Mouse (Mus musculus): ENCODE data around the gene Ccdc86. TPM values are rescaled to one million over a fixed set of nuclear protein-coding genes. Genes with fewer than 3 reads are reported as not detected.

Gene Ccdc86
- polyA plus RNA-seq, 1 experiment from 2014 or later = 9.8 TPM

DNA sequence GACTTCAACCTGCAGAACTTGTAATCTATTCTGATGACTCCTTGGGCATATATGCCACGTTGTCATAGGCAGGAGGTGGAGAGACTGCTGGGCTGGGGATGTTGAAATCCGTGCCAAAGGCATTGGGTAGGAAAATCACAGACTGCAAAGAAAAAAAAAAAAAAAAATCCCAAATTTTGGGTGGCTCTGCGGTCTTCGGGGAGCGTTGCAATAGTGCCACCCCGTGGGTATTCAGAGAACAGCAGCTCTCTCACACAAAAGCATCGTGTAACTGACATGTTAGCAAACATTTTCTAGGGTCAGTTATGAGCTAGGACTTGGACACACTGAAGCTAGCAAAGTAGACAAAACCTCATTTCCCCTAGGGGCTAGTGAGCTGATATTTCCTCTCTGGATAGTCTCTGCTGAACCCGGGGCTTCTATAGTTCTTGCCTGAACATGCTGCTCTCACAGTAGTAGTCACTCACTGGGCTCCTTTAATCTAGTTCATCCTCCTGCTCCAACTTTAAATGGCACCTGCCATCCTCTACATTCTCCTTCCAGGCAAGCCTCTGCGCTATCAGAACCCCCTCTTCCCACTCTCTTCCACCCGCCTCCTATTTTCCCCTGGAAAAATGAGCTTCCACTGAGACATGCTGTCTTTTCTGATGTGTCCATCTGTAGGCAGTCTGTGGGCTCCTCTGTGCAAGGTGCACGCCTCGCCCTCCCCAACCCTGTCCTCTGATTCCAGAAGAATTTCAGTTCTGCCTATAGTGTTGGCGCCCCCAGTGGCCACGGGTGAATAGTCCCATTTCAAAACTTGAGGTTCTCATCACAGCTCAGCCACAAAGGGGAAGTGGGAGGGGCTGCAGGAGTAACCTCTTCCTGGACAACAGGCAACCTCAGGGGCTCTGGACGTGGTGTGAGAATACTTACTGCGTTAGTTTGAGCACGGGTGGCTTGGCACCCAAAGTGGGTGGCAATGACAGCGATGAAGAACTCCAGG lies 30.4 kb upstream of the Ccdc86 start:
- Histone ChIP-seq H3K27me3 (ENCODE audit: control insufficient read depth, insufficient read depth, low read length) (no peaks in the 10 kb centered on the region), H3K36me3 (ENCODE audit: control insufficient read depth, insufficient read depth, low read length) (no peaks in the 10 kb centered on the region), H3K4me1 (ENCODE audit: control insufficient read depth, insufficient read depth, low read length) (no peaks in the 10 kb centered on the region), H3K9me3 (ENCODE audit: control insufficient read depth, low read length) (no peaks in the 10 kb centered on the region), H3K4me3 (ENCODE audit: low read depth, low read length) (no peak overlapping the region), H3K9ac (replicated peaks; ENCODE audit: low read depth, low read length) (no peak overlapping the region), H3K4me2 (ENCODE audit: low read depth, low read length) (peak overlapping the region; percentile 23), H3K27ac (ENCODE audit: low read depth, low read length) (no peak overlapping the region)
- WGBS = 12% methylated on average over 18 of the region's 18 CpGs
- peak; percentile 55; the same call in 1 of the 2 replicates for ATAC-seq (ENCODE audit: low read depth)

DNA sequence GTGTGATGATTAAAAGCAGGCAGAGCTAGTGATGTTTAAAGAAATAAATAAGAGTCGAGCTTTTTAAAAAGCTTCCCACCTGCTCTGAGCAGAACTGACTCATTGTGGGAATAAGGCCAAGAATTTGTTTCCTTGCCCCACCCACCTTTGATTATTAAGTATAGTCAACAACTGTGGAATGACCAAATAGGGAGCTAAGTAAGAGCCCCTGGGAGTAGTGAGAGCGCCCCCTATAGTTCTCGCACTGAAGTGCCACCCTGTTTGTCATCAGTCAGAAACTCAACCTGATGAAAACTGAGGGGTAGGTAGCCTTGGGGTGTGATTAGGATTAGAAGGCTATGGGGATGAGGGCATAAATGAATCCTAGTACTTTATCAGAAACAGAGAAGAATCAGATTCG lies 27.3 kb upstream of the Ccdc86 start:
- H3K4me3 ChIP-seq (ENCODE audit: low read depth, low read length) = no peak overlapping the region
- H3K27me3 ChIP-seq (ENCODE audit: control insufficient read depth, insufficient read depth, low read length) = no peaks in the 10 kb centered on the region
- no peak overlapping the region for H3K27ac ChIP-seq (ENCODE audit: low read depth, low read length)
- no peaks in the 10 kb centered on the region for H3K4me1 ChIP-seq (ENCODE audit: control insufficient read depth, insufficient read depth, low read length)
- H3K9ac ChIP-seq (replicated peaks; ENCODE audit: low read depth, low read length) = no peak overlapping the region
- 51% methylated on average over 4 of the region's 4 CpGs for whole genome bisulfite sequencing
- ATAC-seq (ENCODE audit: low read depth) = no peak
- H3K36me3 ChIP-seq (ENCODE audit: control insufficient read depth, insufficient read depth, low read length) = no peaks in the 10 kb centered on the region
- H3K9me3 ChIP-seq (ENCODE audit: control insufficient read depth, low read length) = no peaks in the 10 kb centered on the region
- H3K4me2 ChIP-seq (ENCODE audit: low read depth, low read length) = no peak overlapping the region

DNA sequence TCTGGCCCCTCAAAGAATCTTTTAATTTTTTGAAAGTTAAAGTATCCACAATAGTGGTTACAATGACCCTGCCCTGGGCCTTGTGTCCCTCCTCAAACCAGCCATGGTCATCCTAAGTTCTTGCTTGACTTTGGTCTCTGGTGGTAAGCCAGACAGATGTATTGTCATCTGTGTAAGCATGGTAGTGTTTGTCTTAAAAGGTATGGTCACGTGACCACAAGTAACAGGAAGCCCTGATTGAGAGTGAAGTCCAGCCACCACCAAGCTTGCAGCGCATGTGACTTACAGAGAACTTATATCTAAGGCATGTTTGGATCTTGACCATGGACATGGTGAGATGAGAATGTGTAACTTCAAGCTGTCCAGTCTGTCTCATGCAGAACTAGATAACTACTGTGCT lies 26.1 kb upstream of the Ccdc86 start:
- H3K4me2 ChIP-seq (ENCODE audit: low read depth, low read length) = no peak overlapping the region
- H3K27ac ChIP-seq (ENCODE audit: low read depth, low read length) = no peak overlapping the region
- no peaks in the 10 kb centered on the region for H3K4me1 ChIP-seq (ENCODE audit: control insufficient read depth, insufficient read depth, low read length)
- WGBS = 87% methylated on average over 2 of the region's 2 CpGs
- no peaks in the 10 kb centered on the region for H3K9me3 ChIP-seq (ENCODE audit: control insufficient read depth, low read length)
- H3K9ac ChIP-seq (replicated peaks; ENCODE audit: low read depth, low read length) = no peak overlapping the region
- no peak for ATAC-seq (ENCODE audit: low read depth)
- H3K4me3 ChIP-seq (ENCODE audit: low read depth, low read length) = no peak overlapping the region
- no peaks in the 10 kb centered on the region for H3K36me3 ChIP-seq (ENCODE audit: control insufficient read depth, insufficient read depth, low read length)
- H3K27me3 ChIP-seq (ENCODE audit: control insufficient read depth, insufficient read depth, low read length) = no peaks in the 10 kb centered on the region

DNA sequence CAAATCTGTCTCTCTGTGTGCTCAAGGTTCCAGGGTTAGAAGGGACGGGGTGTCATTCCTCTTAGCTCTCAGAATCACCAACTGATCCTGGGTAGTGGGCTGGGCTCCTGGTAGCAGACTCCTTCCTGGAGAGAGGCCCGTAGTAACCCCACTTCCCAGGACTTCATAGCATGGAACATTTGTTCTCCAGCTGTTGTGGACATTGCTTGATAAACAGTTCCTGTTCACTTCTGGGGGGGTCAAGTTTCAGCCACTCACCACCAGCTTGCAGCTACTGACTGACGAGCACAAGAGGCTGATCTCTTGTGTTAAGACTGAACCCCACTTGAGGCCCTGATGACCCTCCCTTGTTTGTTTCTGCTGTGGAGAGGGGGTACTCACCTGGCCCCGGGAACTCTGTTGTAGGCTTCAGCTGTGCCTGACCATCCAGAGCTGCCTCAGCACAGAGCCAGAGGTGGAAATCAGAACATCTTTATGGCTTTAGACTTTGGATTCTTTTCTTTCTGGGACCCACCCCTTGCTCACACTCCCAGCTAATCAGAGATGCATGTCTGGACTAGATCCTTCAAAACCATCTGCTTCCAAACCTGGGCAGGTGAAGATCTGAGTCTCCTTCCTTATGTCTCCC lies 25.3 kb upstream of the Ccdc86 start, which contains the start of gene Ms4a10:
Gene Ms4a10 (minus strand): TSS at position 433 of the 628 bp plus-strand sequence.
- H3K4me2 ChIP-seq (ENCODE audit: low read depth, low read length) = no peak within 1 kb of the TSS
- H3K4me3 ChIP-seq (ENCODE audit: low read depth, low read length) = no peak within 1 kb of the TSS
- no peaks in the 10 kb centered on the region for H3K27me3 ChIP-seq (ENCODE audit: control insufficient read depth, insufficient read depth, low read length)
- no peaks in the 10 kb centered on the region for H3K9me3 ChIP-seq (ENCODE audit: control insufficient read depth, low read length)
- no peaks in the 10 kb centered on the region for H3K36me3 ChIP-seq (ENCODE audit: control insufficient read depth, insufficient read depth, low read length)
- no peak within 1 kb of the TSS for H3K9ac ChIP-seq (replicated peaks; ENCODE audit: low read depth, low read length)
- ATAC-seq (ENCODE audit: low read depth) = no peak
- no peak within 1 kb of the TSS for H3K27ac ChIP-seq (ENCODE audit: low read depth, low read length)
- H3K4me1 ChIP-seq (ENCODE audit: control insufficient read depth, insufficient read depth, low read length) = no peaks in the 10 kb centered on the region
- WGBS = 77% methylated on average over 4 of the region's 4 CpGs

DNA sequence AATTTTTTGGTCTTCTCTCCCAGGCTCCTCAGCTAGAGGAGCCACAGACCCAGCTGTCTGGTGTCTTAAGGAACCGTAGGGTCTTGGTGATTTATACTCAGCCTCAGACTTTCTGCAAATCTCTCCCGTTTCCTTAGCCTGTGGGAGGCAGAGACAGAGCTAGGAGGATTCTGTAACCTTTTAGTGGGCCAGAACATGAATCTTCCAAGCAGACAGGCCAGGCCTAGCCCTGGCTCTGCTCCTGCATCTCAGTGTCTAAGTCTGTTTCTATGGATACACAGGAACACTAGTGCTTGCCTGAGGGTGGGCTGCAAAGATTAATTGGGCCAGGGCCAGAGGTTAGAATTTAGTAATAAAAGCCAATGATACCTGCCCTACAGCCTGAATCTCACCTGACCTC lies 24.1 kb upstream of the Ccdc86 start:
- H3K27ac ChIP-seq (ENCODE audit: low read depth, low read length) = no peak overlapping the region
- H3K4me3 ChIP-seq (ENCODE audit: low read depth, low read length) = no peak overlapping the region
- WGBS = 49% methylated on average over 2 of the region's 2 CpGs
- no peak overlapping the region for H3K9ac ChIP-seq (replicated peaks; ENCODE audit: low read depth, low read length)
- no peak overlapping the region for H3K4me2 ChIP-seq (ENCODE audit: low read depth, low read length)
- no peaks in the 10 kb centered on the region for H3K36me3 ChIP-seq (ENCODE audit: control insufficient read depth, insufficient read depth, low read length)
- H3K9me3 ChIP-seq (ENCODE audit: control insufficient read depth, low read length) = no peaks in the 10 kb centered on the region
- no peak for ATAC-seq (ENCODE audit: low read depth)
- H3K27me3 ChIP-seq (ENCODE audit: control insufficient read depth, insufficient read depth, low read length) = no peaks in the 10 kb centered on the region
- no peaks in the 10 kb centered on the region for H3K4me1 ChIP-seq (ENCODE audit: control insufficient read depth, insufficient read depth, low read length)

DNA sequence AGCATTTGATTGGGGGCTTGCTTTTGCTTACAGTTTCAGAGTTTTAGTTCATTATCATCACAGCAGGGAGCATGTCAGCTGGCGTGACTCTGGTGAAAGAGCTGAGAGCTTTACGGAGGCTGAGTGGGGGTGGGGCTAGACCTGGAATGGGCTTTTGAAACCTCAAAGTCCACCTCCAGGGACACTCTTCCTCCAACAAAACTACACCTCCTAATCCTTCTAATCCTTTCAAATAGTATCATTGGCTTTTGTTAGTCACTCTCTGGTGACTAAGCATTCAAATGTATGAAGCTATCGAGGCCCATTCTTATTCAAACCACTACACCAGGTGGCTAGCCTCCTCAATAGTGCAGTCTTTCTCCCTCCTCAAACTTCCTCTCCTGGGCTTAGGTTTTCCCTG lies 23.6 kb upstream of the Ccdc86 start:
- no peak overlapping the region for H3K4me2 ChIP-seq (ENCODE audit: low read depth, low read length)
- H3K4me1 ChIP-seq (ENCODE audit: control insufficient read depth, insufficient read depth, low read length) = no peaks in the 10 kb centered on the region
- H3K9me3 ChIP-seq (ENCODE audit: control insufficient read depth, low read length) = no peaks in the 10 kb centered on the region
- no peaks in the 10 kb centered on the region for H3K36me3 ChIP-seq (ENCODE audit: control insufficient read depth, insufficient read depth, low read length)
- H3K27me3 ChIP-seq (ENCODE audit: control insufficient read depth, insufficient read depth, low read length) = no peaks in the 10 kb centered on the region
- WGBS = 49% methylated on average over 3 of the region's 3 CpGs
- H3K4me3 ChIP-seq (ENCODE audit: low read depth, low read length) = no peak overlapping the region
- H3K9ac ChIP-seq (replicated peaks; ENCODE audit: low read depth, low read length) = no peak overlapping the region
- no peak overlapping the region for H3K27ac ChIP-seq (ENCODE audit: low read depth, low read length)
- ATAC-seq (ENCODE audit: low read depth) = no peak

DNA sequence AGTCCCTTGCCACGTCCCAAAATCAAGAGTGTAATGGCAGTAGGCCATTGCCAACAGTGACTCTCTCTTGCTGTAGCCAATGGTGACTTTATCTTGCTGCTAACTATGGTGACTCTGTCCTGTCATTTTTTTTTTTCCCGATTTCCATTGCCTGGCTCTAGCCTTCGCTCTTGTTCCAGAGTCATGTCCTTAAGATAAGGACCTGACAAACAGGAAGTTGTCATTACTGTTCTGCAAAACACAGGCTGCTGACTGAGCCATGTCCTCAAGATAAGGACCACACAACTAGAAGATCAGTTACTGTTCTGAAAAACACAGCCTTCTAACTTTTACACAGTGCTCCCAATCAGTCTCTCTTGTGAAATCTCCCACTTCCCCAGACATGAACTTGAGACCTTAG lies 21.4 kb upstream of the Ccdc86 start:
- H3K27me3 ChIP-seq (ENCODE audit: control insufficient read depth, insufficient read depth, low read length) = no peaks in the 10 kb centered on the region
- no peaks in the 10 kb centered on the region for H3K4me1 ChIP-seq (ENCODE audit: control insufficient read depth, insufficient read depth, low read length)
- no peak overlapping the region for H3K9ac ChIP-seq (replicated peaks; ENCODE audit: low read depth, low read length)
- H3K9me3 ChIP-seq (ENCODE audit: control insufficient read depth, low read length) = no peaks in the 10 kb centered on the region
- WGBS = 86% methylated on average over 3 of the region's 3 CpGs
- no peak overlapping the region for H3K4me3 ChIP-seq (ENCODE audit: low read depth, low read length)
- no peak overlapping the region for H3K27ac ChIP-seq (ENCODE audit: low read depth, low read length)
- no peak overlapping the region for H3K4me2 ChIP-seq (ENCODE audit: low read depth, low read length)
- no peaks in the 10 kb centered on the region for H3K36me3 ChIP-seq (ENCODE audit: control insufficient read depth, insufficient read depth, low read length)
- no peak for ATAC-seq (ENCODE audit: low read depth)

DNA sequence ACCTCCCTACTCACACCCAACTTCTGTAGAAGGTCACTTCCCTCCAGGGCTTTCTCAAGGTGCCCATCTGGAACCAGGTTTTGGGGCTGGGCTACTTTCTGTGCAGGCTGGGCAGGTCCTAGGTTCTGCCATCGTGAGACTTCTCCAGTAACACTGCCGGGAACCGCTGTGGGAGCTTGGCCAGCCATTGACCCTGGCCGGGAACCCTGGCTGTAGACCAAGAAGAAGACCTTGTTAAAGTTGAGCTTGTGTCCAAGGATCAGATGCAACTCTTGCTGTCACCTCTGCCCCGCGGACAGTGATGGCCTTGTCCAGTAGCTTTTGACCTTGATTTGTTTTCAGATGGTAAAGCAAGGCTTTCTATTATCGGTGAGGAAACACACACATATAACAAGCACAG lies 19.5 kb upstream of the Ccdc86 start:
- Histone ChIP-seq H3K4me1 (ENCODE audit: control insufficient read depth, insufficient read depth, low read length) (no peaks in the 10 kb centered on the region), H3K4me3 (ENCODE audit: low read depth, low read length) (no peak overlapping the region), H3K4me2 (ENCODE audit: low read depth, low read length) (no peak overlapping the region), H3K27ac (ENCODE audit: low read depth, low read length) (no peak overlapping the region), H3K9me3 (ENCODE audit: control insufficient read depth, low read length) (no peaks in the 10 kb centered on the region), H3K27me3 (ENCODE audit: control insufficient read depth, insufficient read depth, low read length) (no peaks in the 10 kb centered on the region), H3K36me3 (ENCODE audit: control insufficient read depth, insufficient read depth, low read length) (no peaks in the 10 kb centered on the region), H3K9ac (replicated peaks; ENCODE audit: low read depth, low read length) (no peak overlapping the region)
- 93% methylated on average over 7 of the region's 7 CpGs for WGBS
- ATAC-seq (ENCODE audit: low read depth) = no peak

DNA sequence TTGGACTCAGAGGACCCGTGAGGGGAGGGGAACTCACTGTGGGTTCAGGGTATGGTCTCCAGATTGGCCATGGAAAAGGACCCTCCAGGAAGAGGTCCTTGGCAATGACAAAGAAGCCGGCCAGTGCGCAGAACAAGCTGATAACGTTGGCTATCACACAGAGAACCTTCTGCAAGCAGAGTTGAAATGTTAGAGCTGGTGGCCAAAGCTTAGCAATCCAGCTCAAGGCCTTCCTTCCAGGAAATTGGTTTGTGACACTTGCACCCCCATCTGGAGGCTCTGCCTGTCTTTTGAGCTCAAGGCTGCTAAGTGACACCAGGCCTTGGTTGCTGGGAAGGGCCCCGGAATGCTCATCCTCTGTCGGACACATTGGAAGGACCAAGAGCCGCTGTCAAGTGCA lies 16.7 kb upstream of the Ccdc86 start:
- no peaks in the 10 kb centered on the region for H3K4me1 ChIP-seq (ENCODE audit: control insufficient read depth, insufficient read depth, low read length)
- ATAC-seq (ENCODE audit: low read depth) = no peak
- H3K9me3 ChIP-seq (ENCODE audit: control insufficient read depth, low read length) = no peaks in the 10 kb centered on the region
- H3K27ac ChIP-seq (ENCODE audit: low read depth, low read length) = no peak overlapping the region
- H3K4me3 ChIP-seq (ENCODE audit: low read depth, low read length) = no peak overlapping the region
- H3K36me3 ChIP-seq (ENCODE audit: control insufficient read depth, insufficient read depth, low read length) = no peaks in the 10 kb centered on the region
- 91% methylated on average over 7 of the region's 7 CpGs for WGBS
- H3K9ac ChIP-seq (replicated peaks; ENCODE audit: low read depth, low read length) = no peak overlapping the region
- no peaks in the 10 kb centered on the region for H3K27me3 ChIP-seq (ENCODE audit: control insufficient read depth, insufficient read depth, low read length)
- H3K4me2 ChIP-seq (ENCODE audit: low read depth, low read length) = no peak overlapping the region
